Mouse (Mus musculus): ENCODE measurements around the gene Cldn7. TPM values are rescaled to one million over a fixed set of nuclear protein-coding genes. Genes with fewer than 3 reads are reported as not detected.
"Not testable (repeated sequence)": the region's sequence is repeated elsewhere in the genome, so short reads cannot be mapped to it uniquely, and the experiment has no call there.

Gene Cldn7
- total and polyA plus RNA-seq, 2 experiments from 2014 or later = 0.57 TPM; not detected in 1

DNA sequence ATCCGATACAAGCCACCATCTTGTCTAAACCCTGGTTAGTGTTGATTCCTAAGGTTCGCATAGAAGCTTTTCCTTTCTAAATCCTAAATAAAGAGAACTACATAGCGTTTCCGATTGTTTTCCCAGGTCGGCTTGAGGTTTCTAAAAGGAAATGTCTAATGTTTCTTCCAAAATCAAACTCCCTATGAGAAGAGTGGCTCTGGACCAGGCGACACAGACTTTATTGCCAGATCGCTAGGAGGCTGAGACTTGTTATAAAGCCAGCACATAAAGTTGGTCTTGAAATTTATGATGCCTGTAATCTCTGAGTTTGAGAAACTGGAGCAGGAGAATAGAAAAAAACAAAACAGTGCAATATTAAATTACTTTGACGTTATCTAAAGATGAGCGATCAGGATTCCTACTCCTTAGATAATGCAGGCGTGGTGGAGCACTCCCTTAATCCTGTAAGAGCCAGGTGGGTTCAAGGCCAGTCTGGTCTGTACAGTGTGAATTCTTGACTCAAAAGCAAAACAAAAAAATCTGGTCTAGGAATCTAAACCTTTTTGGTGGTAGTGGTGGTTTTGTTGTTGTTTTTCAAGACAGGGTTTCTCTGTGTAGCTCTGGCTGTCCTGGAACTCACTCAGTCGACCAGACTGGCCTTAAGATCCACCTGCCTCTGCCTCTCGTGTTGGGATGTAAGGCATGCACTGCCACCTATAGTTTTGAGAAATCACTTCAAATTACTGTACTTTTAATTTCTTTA is 42.4 kb upstream of the Cldn7 start:
- ATAC-seq (ENCODE audit: low FRiP score) (no peak), DNase-seq (ENCODE audit: low spot score) (no peak)
- TF ChIP-seq CTCF (IDR thresholded peaks at IDR 0.05) = no peak; the same call in 1 of the 2 replicates
- H3K4me2 ChIP-seq (ENCODE audit: low read depth, low read length, poor library complexity, severe bottlenecking) = peak overlapping the region; percentile 51
- peaks cover 5% of the 10 kb centered on the region for H3K4me1 ChIP-seq (ENCODE audit: insufficient read depth, low read length)
- no peaks in the 10 kb centered on the region for H3K9me3 ChIP-seq (ENCODE audit: low read length)
- no peak overlapping the region; the same call in 1 of the 2 replicates for H3K9ac ChIP-seq (replicated peaks; ENCODE audit: low read length, poor library complexity, severe bottlenecking)
- H3K27ac ChIP-seq (ENCODE audit: low read depth, low read length) = peak overlapping the region; percentile 84
- H3K36me3 ChIP-seq (ENCODE audit: insufficient read depth, low read length) = peaks cover 11% of the 10 kb centered on the region
- peak overlapping the region; percentile 44 for H3K4me3 ChIP-seq (ENCODE audit: low read depth, low read length)
- WGBS = 1% methylated on average over 12 of the region's 12 CpGs
- H3K27me3 ChIP-seq (ENCODE audit: insufficient read depth, low read length) = no peaks in the 10 kb centered on the region

DNA sequence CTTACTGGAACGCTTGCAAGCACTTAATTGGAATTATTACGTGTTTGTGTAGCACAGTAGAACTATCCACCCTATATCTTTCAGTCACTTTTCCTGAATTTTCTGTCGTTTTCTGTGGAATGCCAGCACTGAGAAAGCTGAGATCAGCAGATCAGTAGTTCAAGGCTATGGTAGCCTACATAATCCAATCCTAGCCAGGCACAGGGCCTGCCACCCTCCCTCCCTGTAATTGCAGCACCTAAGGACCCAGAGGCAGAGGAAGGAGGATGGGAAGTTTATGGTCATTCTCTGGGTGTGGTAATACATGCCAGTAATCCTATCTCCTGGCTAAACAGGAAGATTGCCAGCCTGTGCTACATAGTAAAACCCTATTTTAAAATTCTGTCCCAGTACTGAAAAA is 41.8 kb upstream of the Cldn7 start:
- DNase-seq (ENCODE audit: low spot score) (no peak), ATAC-seq (ENCODE audit: low FRiP score) (no peak)
- TF ChIP-seq CTCF (IDR thresholded peaks at IDR 0.05) = no peak
- Histone ChIP-seq H3K9ac (replicated peaks; ENCODE audit: low read length, poor library complexity, severe bottlenecking) (no peak overlapping the region), H3K4me2 (ENCODE audit: low read depth, low read length, poor library complexity, severe bottlenecking) (no peak overlapping the region), H3K9me3 (ENCODE audit: low read length) (no peaks in the 10 kb centered on the region), H3K27me3 (ENCODE audit: insufficient read depth, low read length) (no peaks in the 10 kb centered on the region), H3K36me3 (ENCODE audit: insufficient read depth, low read length) (peaks cover 6% of the 10 kb centered on the region), H3K27ac (ENCODE audit: low read depth, low read length) (0 out of 2 replicates have a peak overlapping the region, but pooled peaks have one; percentile 84), H3K4me1 (ENCODE audit: insufficient read depth, low read length) (peaks cover 5% of the 10 kb centered on the region), H3K4me3 (ENCODE audit: low read depth, low read length) (no peak overlapping the region; the same call in 1 of the 2 replicates)
- WGBS = 69% methylated on average over 3 of the region's 3 CpGs

DNA sequence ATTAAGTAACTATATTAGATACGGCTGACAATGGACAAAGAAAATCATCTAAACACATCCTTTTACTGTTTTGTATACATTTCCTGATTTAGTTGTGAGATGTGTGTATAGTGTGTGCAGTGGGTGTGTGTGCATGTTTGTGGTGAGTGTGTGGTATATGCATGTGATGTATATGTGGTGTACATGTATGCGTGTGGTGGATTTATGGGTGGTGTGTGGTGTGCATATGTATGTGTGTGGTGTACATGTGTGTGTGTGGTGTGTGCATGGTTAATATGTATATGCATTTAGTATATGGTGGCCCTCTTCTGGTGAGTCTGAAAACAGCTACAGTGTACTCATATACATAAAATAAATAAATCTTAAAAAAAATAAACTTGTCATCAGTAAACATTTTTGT is 37.1 kb upstream of the Cldn7 start:
- Histone ChIP-seq H3K36me3 (ENCODE audit: insufficient read depth, low read length) (no peaks in the 10 kb centered on the region), H3K9ac (replicated peaks; ENCODE audit: low read length, poor library complexity, severe bottlenecking) (no peak overlapping the region), H3K27me3 (ENCODE audit: insufficient read depth, low read length) (no peaks in the 10 kb centered on the region), H3K4me3 (ENCODE audit: low read depth, low read length) (no peak overlapping the region), H3K27ac (ENCODE audit: low read depth, low read length) (no peak overlapping the region), H3K9me3 (ENCODE audit: low read length) (no peaks in the 10 kb centered on the region), H3K4me2 (ENCODE audit: low read depth, low read length, poor library complexity, severe bottlenecking) (no peak overlapping the region), H3K4me1 (ENCODE audit: insufficient read depth, low read length) (no peaks in the 10 kb centered on the region)
- DNase-seq (ENCODE audit: low spot score) = no peak
- no peak for ATAC-seq (ENCODE audit: low FRiP score)
- peak; percentile 17; the same call in 1 of the 2 replicates for TF ChIP-seq CTCF (IDR thresholded peaks at IDR 0.05)
- WGBS = 92% methylated on average over 2 of the region's 2 CpGs

DNA sequence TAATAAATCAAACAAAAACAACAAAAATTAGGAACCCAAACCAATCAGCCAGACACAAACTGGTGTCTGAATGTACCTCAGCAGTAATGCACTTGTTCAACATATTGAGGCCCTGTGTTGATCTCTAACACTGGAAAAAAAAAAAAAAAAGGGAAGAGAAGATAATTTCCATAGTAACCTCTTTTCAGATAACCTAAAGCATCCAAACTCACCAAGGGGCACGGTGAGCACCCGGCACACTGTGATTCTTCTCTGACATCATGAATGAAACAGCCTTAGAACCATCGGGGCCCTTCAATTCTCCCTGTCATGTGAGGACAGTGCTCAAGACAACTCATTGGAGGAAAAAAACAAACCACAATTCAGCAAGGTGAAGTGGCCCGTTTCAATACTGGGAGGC is 34.9 kb upstream of the Cldn7 start:
- H3K27me3 ChIP-seq (ENCODE audit: insufficient read depth, low read length) = no peaks in the 10 kb centered on the region
- no peak overlapping the region for H3K27ac ChIP-seq (ENCODE audit: low read depth, low read length)
- TF ChIP-seq CTCF (IDR thresholded peaks at IDR 0.05) = no peak
- ATAC-seq (ENCODE audit: low FRiP score) = no peak
- no peaks in the 10 kb centered on the region for H3K36me3 ChIP-seq (ENCODE audit: insufficient read depth, low read length)
- no peaks in the 10 kb centered on the region for H3K4me1 ChIP-seq (ENCODE audit: insufficient read depth, low read length)
- no peak overlapping the region for H3K4me3 ChIP-seq (ENCODE audit: low read depth, low read length)
- DNase-seq (ENCODE audit: low spot score) = no peak
- H3K9me3 ChIP-seq (ENCODE audit: low read length) = no peaks in the 10 kb centered on the region
- H3K4me2 ChIP-seq (ENCODE audit: low read depth, low read length, poor library complexity, severe bottlenecking) = no peak overlapping the region
- no peak overlapping the region for H3K9ac ChIP-seq (replicated peaks; ENCODE audit: low read length, poor library complexity, severe bottlenecking)
- 83% methylated on average over 4 of the region's 4 CpGs for WGBS

DNA sequence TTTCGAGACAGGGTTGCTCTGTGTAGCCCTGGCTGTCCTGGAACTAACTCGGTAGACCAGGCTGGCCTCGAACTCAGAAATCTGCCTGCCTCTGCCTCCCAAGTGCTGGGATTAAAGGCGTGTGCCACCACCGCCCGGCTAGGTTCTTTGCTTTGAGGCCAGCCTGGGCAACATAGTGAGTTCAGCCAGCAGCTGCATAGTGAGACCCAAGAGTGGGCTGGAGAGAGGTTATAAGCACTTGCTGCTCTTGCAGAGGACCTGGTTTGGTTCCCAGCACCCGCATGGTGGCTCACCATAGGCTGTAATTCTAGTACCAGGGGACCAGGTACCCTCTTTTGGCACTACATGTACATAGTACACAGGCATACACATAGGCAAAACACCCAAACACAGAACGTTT is 34.4 kb upstream of the Cldn7 start:
- ATAC-seq (ENCODE audit: low FRiP score); H3K27me3 ChIP-seq (ENCODE audit: insufficient read depth, low read length); H3K9me3 ChIP-seq (ENCODE audit: low read length); H3K4me3 ChIP-seq (ENCODE audit: low read depth, low read length); H3K36me3 ChIP-seq (ENCODE audit: insufficient read depth, low read length); H3K4me1 ChIP-seq (ENCODE audit: insufficient read depth, low read length); H3K9ac ChIP-seq (replicated peaks; ENCODE audit: low read length, poor library complexity, severe bottlenecking); H3K27ac ChIP-seq (ENCODE audit: low read depth, low read length); H3K4me2 ChIP-seq (ENCODE audit: low read depth, low read length, poor library complexity, severe bottlenecking); DNase-seq (ENCODE audit: low spot score): not testable (repeated sequence)
- 89% methylated on average over 8 of the region's 8 CpGs for WGBS

DNA sequence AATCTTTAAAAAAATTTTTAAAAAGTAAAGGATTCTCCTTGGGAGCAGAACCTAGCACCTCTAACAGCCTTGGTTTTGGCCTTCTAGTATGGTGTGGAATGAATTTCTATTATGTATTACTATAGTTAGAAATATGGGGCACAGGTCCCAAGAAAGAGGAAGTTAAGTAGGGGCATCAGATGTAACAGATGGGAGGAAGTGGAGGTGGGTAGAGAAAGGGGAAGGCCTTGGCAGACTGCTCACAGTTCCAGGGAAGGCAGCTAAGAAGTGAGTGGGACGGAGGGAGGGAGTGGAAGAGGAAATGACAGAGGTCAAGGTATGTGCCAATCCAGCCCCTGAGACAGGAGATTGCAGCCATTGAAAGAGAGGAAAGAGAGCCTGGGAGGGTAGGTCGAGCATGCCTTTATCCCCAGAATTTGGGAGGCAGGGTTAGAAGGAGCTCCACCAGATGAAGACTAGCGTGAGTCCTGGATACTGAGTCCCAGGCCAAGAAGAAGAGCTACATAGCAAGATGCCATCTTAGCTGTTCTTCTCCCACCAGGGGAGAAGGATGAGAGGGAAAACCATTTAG is 33.5 kb upstream of the Cldn7 start:
- Histone ChIP-seq H3K4me1 (ENCODE audit: insufficient read depth, low read length) (no peaks in the 10 kb centered on the region), H3K9ac (replicated peaks; ENCODE audit: low read length, poor library complexity, severe bottlenecking) (no peak overlapping the region), H3K36me3 (ENCODE audit: insufficient read depth, low read length) (no peaks in the 10 kb centered on the region), H3K4me3 (ENCODE audit: low read depth, low read length) (no peak overlapping the region), H3K27me3 (ENCODE audit: insufficient read depth, low read length) (no peaks in the 10 kb centered on the region), H3K4me2 (ENCODE audit: low read depth, low read length, poor library complexity, severe bottlenecking) (no peak overlapping the region), H3K27ac (ENCODE audit: low read depth, low read length) (no peak overlapping the region), H3K9me3 (ENCODE audit: low read length) (no peaks in the 10 kb centered on the region)
- no peak for DNase-seq (ENCODE audit: low spot score)
- WGBS = 79% methylated on average over 3 of the region's 3 CpGs
- no peak for ATAC-seq (ENCODE audit: low FRiP score)
- no peak for TF ChIP-seq CTCF (IDR thresholded peaks at IDR 0.05)

All from midbrain, postnatal 0 days (tissue).